Mouse (Mus musculus) limb, embryonic 11.5 days (tissue): ENCODE measurements around the gene Kalrn. TPM values are rescaled to one million over a fixed set of nuclear protein-coding genes. Genes with fewer than 3 reads are reported as not detected.

Source experiments
- ATAC-seq: fragments of 200-750 bp; cut with Nextera tagmentation; 2 replicates; pipeline ENCODE4 v1.8.0; 2017; ENCODE audit warnings: low read depth; ENCODE audit not compliant: insufficient number of reproducible peaks, low FRiP score, low TSS enrichment
- DNase-seq: peaks from one replicate; pipeline ENCODE4 v3.0.0-alpha.2; 2015; ENCODE audit warnings: low spot score
- H3K27ac ChIP-seq: fragments of 300-500 bp; sonication (generic); replicated peaks from 2 replicates; pipeline ENCODE4 v1.5.1; 2014; ENCODE audit warnings: low read depth, mild to moderate bottlenecking, low read length
- H3K27me3 ChIP-seq: fragments of 300-500 bp; sonication (generic); 2 replicates; pipeline ENCODE4 v1.6.1; 2014; ENCODE audit warnings: mild to moderate bottlenecking, low read length, mixed read lengths; ENCODE audit not compliant: control insufficient read depth, insufficient read depth
- H3K36me3 ChIP-seq: fragments of 300-500 bp; sonication (generic); 2 replicates; pipeline ENCODE4 v1.6.1; 2014; ENCODE audit warnings: mild to moderate bottlenecking, low read length, moderate library complexity, mixed read lengths; ENCODE audit not compliant: control insufficient read depth, insufficient read depth
- H3K4me1 ChIP-seq: fragments of 300-500 bp; sonication (generic); 2 replicates; pipeline ENCODE4 v1.6.1; 2014; ENCODE audit warnings: low read length, mixed read lengths; ENCODE audit not compliant: control insufficient read depth, insufficient read depth
- H3K4me2 ChIP-seq: fragments of 300-500 bp; sonication (generic); 2 replicates; pipeline ENCODE4 v1.6.1; 2014; ENCODE audit warnings: low read depth, mild to moderate bottlenecking, moderate library complexity; ENCODE audit not compliant: severe bottlenecking
- H3K4me3 ChIP-seq: fragments of 300-500 bp; sonication (generic); 2 replicates; pipeline ENCODE4 v1.5.1; 2014; ENCODE audit warnings: low read depth, low read length
- H3K9ac ChIP-seq: fragments of 300-500 bp; sonication (generic); 2 replicates; pipeline ENCODE4 v1.6.1; 2014; ENCODE audit warnings: mild to moderate bottlenecking, low read length
- H3K9me3 ChIP-seq: fragments of 300-500 bp; sonication (generic); 2 replicates; pipeline ENCODE4 v1.6.1; 2016; ENCODE audit warnings: low read length; ENCODE audit not compliant: control insufficient read depth
- WGBS: fragments of 180-500 bp; shearing (Covaris S2); extraction: QIAGEN DNeasy Blood & Tissue Kit; methylation state at CpG from one replicate; pipeline ENCODE4 v1.1.7; 2014; 5-methylcytosine and 5-hydroxymethylcytosine counted together
- polyA plus RNA-seq: library from polyadenylated mRNA; unstranded; fragments of >200 nt; fragmentation: Nextera tagmentation; extraction: Ambion mirVana; gene quantifications from 2 replicates; pipeline ENCODE4 v1.2.1, GENCODE M21; 2014

Kalrn gene
- polyA plus RNA-seq, 1 experiment from 2014 or later: 11.5 TPM

- Histone ChIP-seq H3K4me2 (no peak overlapping the region), H3K9me3 (0 out of 2 replicates have a peak, but pooled peaks cover 2% of the 10 kb centered on the region), H3K36me3 (no peaks in the 10 kb centered on the region), H3K9ac (no peak overlapping the region), H3K4me1 (no peaks in the 10 kb centered on the region), H3K4me3 (no peak overlapping the region), H3K27me3 (no peaks in the 10 kb centered on the region), H3K27ac (no peak overlapping the region)
- WGBS: 69% methylated on average over 8 of the region's 8 CpGs
- DNase-seq (no peak), ATAC-seq (no peak)
Observed at GRCm38 (mm10) chr16:34594597-34595262, 21.4 kb upstream of the Kalrn start.

- DNase-seq (no peak), ATAC-seq (no peak)
- no peak overlapping the region for H3K27ac ChIP-seq
- no peak overlapping the region for H3K4me2 ChIP-seq
- no peaks in the 10 kb centered on the region for H3K27me3 ChIP-seq
- H3K4me1 ChIP-seq: no peaks in the 10 kb centered on the region
- no peak overlapping the region for H3K9ac ChIP-seq
- WGBS: 71% methylated on average over 2 of the region's 2 CpGs
- no peaks in the 10 kb centered on the region for H3K9me3 ChIP-seq
- no peaks in the 10 kb centered on the region for H3K36me3 ChIP-seq
- no peak overlapping the region for H3K4me3 ChIP-seq
Observed at GRCm38 (mm10) chr16:34592696-34593095, 19.4 kb upstream of the Kalrn start.

DNA sequence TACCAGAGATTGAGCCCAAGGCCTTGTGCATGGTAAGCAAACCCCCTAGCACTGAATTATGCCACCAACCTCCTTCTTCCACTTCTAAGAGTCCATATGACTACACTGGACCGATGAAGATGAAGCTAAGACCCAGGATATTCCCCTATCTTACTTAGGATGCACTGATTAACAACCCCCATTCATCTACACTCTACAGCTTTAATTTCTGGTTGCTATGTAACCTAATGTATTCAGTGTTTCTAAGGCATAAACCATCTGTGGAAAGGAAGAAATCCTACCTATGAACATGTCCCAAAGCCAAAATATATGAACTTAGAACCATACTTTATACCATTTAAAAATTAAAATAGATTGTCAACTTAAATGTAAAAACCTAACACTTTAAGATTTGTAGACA is 18.6 kb upstream of the Kalrn start:
- Histone ChIP-seq H3K4me1 (no peaks in the 10 kb centered on the region), H3K36me3 (no peaks in the 10 kb centered on the region), H3K9ac (no peak overlapping the region), H3K4me2 (no peak overlapping the region), H3K9me3 (no peaks in the 10 kb centered on the region), H3K27me3 (no peaks in the 10 kb centered on the region), H3K27ac (no peak overlapping the region), H3K4me3 (no peak overlapping the region)
- ATAC-seq (no peak), DNase-seq (no peak)
- WGBS: 88% methylated on average over 1 of the region's 1 CpGs

DNA sequence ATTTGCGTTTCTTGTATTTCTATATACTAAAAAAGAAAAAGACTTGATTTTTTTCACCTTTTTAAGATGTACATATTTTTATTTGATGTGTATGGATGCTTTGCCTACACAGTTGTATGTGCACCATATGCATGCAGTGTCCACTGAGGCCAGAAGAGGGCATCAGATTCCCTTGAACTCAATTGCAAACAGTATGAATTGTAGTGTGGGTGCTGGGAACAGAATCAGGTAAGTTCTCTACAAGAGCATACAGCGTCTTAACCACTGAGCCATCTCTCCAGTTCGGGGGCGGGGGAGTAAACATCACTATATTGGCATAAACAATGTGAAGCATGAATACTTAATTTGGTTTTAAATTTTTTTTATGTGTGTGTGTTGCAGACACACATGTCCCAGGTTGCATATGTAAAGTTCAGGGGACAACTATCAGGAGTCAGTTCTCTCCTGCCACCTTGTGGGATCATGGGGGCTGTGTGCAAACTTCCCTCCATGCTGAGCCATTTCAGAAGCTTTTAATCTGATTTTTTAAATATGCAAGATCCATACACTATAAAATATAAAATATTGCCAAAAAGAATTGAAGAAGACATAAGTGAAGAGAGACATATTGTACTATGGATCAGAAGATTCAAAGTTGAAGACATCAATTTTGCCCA is 6.5 kb upstream of the Kalrn start:
- H3K27me3 ChIP-seq: no peaks in the 10 kb centered on the region
- WGBS: 94% methylated on average over 4 of the region's 4 CpGs
- ATAC-seq: no peak

GRCm38 (mm10) chr16:34573856-34574491 is 642 bp upstream of the Kalrn start:
- DNase-seq (peak; percentile 74), ATAC-seq (peak; percentile 62)
- Histone ChIP-seq H3K9me3 (no peaks in the 10 kb centered on the region), H3K27ac (peak overlapping the region; percentile 85), H3K27me3 (no peaks in the 10 kb centered on the region), H3K4me3 (peak overlapping the region; percentile 88), H3K9ac (peak overlapping the region; percentile 96), H3K4me1 (peaks cover 6% of the 10 kb centered on the region; the same call in 1 of the 2 replicates), H3K36me3 (no peaks in the 10 kb centered on the region), H3K4me2 (peak overlapping the region; percentile 93)
- under 1% methylated on average over 42 of the region's 42 CpGs for WGBS

More for the DNA sequence above, 6.5 kb upstream of the Kalrn start:
- DNase-seq: peak; percentile 20
- H3K4me1 ChIP-seq: no peaks in the 10 kb centered on the region
- H3K27ac ChIP-seq: no peak overlapping the region
- no peak overlapping the region for H3K4me2 ChIP-seq
- H3K9ac ChIP-seq: no peak overlapping the region
- no peaks in the 10 kb centered on the region for H3K36me3 ChIP-seq
- H3K4me3 ChIP-seq: no peak overlapping the region
- peaks cover 3% of the 10 kb centered on the region for H3K9me3 ChIP-seq

- no peak for ATAC-seq
- Histone ChIP-seq H3K4me3 (peak overlapping the region; percentile 88), H3K27ac (peak overlapping the region; percentile 85), H3K36me3 (no peaks in the 10 kb centered on the region), H3K4me2 (peak overlapping the region; percentile 93), H3K27me3 (no peaks in the 10 kb centered on the region), H3K9me3 (no peaks in the 10 kb centered on the region), H3K9ac (peak overlapping the region; percentile 96), H3K4me1 (peaks cover 6% of the 10 kb centered on the region; the same call in 1 of the 2 replicates)
- DNase-seq: peak; percentile 71
- WGBS: under 1% methylated on average over 61 of the region's 61 CpGs
Observed at GRCm38 (mm10) chr16:34572406-34573150, 754 bp downstream of the Kalrn start.

- H3K9ac ChIP-seq: peak overlapping the region; percentile 96
- under 1% methylated on average over 10 of the region's 10 CpGs for WGBS
- H3K36me3 ChIP-seq: no peaks in the 10 kb centered on the region
- peak overlapping the region; percentile 88 for H3K4me3 ChIP-seq
- DNase-seq (peak; percentile 70), ATAC-seq (no peak; the same call in 1 of the 2 replicates)
- no peaks in the 10 kb centered on the region for H3K27me3 ChIP-seq
- H3K4me2 ChIP-seq: peak overlapping the region; percentile 93
- no peak overlapping the region for H3K27ac ChIP-seq
- no peaks in the 10 kb centered on the region for H3K9me3 ChIP-seq
- peaks cover 6% of the 10 kb centered on the region; the same call in 1 of the 2 replicates for H3K4me1 ChIP-seq
Observed at GRCm38 (mm10) chr16:34571931-34572405, 1.4 kb downstream of the Kalrn start.

GRCm38 (mm10) chr16:34569897-34570296 is 3.4 kb downstream of the Kalrn start:
- Histone ChIP-seq H3K36me3 (no peaks in the 10 kb centered on the region), H3K4me2 (no peak overlapping the region), H3K9me3 (no peaks in the 10 kb centered on the region), H3K9ac (no peak overlapping the region), H3K4me3 (no peak overlapping the region), H3K27ac (no peak overlapping the region), H3K4me1 (peaks cover 6% of the 10 kb centered on the region; the same call in 1 of the 2 replicates), H3K27me3 (no peaks in the 10 kb centered on the region)
- WGBS: 36% methylated on average over 2 of the region's 2 CpGs
- peak; percentile 15 for DNase-seq
- no peak for ATAC-seq
